Mouse (Mus musculus) liver, postnatal 0 days (tissue): ENCODE results near the gene Slc30a7.

ENCODE experiments used
- CTCF ChIP-seq: sonication (generic); IDR thresholded peaks from 2 replicates; pipeline ENCODE4 v1.5.1; 2016; ENCODE audit warnings: antibody characterized with exemption, low read depth
- EP300 ChIP-seq: IDR thresholded peaks from 2 replicates; pipeline ENCODE4 v1.6.1; 2016; ENCODE audit warnings: antibody characterized with exemption, low read depth, mild to moderate bottlenecking

DNA sequence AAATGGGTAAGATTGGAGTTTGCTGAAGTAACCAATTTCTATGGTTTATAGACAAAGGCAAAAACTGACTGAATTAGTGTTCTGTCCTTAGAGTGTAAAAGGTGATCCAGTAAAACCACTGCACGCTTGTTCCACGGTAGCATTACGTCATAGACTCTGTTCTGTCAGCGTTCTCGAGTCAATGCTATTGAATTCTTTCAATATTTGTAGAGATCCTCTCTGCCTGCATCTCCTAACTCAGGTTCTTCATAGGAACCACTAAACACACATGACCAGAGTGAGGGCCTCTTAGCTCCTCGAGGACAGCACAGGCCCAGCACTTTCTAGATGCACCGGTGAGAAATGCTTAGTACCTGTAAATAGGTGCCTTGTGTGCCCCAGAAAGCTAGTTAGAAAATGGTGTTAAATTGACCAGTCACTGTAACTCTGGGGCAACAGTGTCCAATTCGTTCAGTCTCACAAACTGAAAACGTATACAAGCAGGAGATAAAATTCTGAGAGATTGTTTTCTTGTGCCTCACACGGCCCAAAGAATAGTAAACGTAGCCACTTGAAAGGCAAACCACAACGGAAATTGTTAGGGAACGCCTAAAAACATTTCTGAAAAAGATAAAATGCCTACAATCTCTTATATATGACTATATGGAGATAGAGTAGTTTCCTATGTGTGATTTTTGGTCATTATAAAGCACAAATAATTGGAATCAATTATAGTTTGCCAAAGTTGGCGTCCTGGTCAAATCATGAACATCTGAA lies 35.1 kb downstream of the Slc30a7 start:
- no peak for TF ChIP-seq CTCF
- no peak for TF ChIP-seq EP300
